Mouse (Mus musculus) adrenal gland, adult 18-20 months (tissue): ENCODE data around the gene Ilf2. TPM values are rescaled to one million over a fixed set of nuclear protein-coding genes. Genes with fewer than 3 reads are reported as not detected.

ENCODE experiments used
- DNase-seq, 2 experiments: peaks; one replicate each; pipeline ENCODE4 v3.0.0; 2021 to 2022; ENCODE audit warnings: low spot score in 2 of 2
- long read RNA-seq, 2 experiments: library from polyadenylated mRNA; stranded (forward); transcript quantifications; one replicate each; pipeline ENCODE4 v2.0.0; 2021
- total RNA-seq, 2 experiments: library from RNA; stranded (reverse); gene quantifications; 1 replicate in 1 of 2; 2 replicates in 1 of 2; pipeline ENCODE4 v1.2.3; 2021

Ilf2 gene
- total RNA-seq, result 10 to 100 TPM; 49.3 to 53.1 TPM
- long read RNA-seq, experiment 1, transcript Ilf2-201 (14 exons, 2,027 nt), result major isoform, 32 of 37 reads
- long read RNA-seq, experiment 1, partial matches to known transcripts, result 0 of 37 reads
- long read RNA-seq, experiment 1, other reads (novel, unspliced or antisense), result 5 of 37 reads
- long read RNA-seq, experiment 2, transcript Ilf2-201 (14 exons, 2,027 nt), result major isoform, 51 of 58 reads
- long read RNA-seq, experiment 2, partial matches to known transcripts, result 2 of 58 reads
- long read RNA-seq, experiment 2, other reads (novel, unspliced or antisense), result 5 of 58 reads

DNA sequence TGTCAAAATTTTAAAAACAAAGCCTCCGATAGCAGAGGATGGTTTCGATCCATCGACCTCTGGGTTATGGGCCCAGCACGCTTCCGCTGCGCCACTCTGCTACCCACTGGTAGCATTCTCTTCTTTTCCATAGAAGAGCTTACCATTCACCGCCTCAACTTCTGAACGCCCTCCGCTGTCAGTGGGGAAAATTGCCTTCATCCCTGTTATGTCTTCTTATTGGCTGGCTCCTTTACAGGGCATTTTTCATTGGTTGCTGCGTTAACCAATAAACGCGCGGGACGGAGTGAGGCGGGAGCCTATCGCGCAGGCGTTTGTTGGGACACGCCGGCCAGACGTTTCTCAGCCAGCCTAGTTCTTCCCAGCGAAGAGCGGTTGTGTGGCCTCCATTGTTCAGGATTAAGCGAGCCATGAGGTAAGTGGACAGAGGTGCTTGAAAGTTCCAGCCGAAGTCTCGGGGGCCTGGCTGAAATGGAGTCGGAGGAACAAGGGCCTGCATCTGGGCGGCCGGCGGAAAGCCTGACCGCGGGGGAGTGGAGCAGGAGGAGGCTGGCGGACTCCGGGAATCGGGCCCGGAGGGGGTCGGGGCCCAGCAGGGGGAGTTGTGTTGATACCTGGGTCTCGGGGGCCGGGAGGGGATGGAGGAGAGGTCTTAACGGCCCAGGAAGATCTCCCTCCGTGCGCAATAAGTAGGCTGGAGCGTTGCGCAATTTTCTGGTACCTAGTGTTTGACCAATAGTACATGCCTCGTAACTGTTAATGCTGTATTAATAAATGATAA, at the start of gene Ilf2:
TSS of gene Ilf2 (plus strand) at position 296 of the 781 bp plus-strand sequence.
- DNase-seq, result peak; percentile 83 to 91

DNA sequence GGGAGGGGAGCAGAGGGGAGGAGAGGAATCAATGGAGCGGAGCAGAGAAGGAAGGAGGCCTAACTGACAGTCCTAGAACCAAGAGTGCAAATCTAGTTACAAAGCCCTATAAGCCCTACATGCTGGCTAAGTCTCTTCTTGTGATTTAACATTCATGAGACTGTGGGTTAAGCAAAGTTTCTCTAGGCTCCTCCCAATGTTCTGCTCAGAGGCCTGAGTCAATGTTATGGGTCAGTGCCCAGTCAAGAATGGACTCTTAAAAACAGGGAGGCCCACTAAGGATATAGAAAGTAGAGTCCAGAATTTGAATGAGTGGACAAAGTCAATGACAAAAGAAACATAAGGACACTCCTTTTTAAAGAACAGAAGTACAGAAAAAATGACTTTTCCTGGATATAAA, 48.4 kb upstream of the Ilf2 start:
- DNase-seq, result no peak

DNA sequence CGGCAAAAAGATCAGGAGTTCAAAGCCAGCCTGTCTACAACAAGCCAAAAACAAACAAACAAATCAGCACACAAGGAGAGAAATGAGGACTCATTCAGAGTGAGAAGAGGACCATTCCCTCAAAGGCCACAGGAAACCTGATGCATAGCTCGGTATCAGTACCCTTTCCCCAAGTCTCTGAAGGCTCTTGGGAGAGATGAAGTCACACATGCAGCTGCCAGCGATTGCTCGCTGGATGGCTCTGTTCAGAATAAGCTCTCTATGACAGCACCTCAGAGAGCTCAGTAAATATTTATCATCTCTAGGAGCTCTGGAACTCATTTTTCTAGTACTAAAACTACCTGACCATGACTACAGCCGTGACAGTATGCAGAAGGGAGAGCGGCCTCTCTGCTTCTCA, 47.7 kb upstream of the Ilf2 start:
- DNase-seq, result no peak

DNA sequence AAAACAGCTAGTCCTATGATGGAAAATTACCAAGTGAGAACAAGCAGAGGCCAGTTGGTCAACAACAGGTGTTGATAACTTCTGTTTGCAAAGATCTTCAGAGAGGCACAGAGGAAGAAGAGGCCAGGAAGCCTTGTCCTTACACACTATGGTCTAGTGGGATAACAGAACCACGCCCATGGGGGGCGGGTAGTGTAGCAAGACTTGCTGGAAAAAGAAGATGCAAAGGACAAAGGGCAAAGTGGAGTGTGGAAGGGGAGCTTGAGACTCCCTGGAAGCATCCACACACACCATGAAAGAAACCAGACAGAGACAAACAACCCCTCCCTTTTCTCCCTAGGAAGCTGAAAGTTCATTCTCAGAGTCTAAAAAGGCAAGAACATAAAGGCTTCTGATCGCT, 46.4 kb upstream of the Ilf2 start:
- DNase-seq, result no peak

DNA sequence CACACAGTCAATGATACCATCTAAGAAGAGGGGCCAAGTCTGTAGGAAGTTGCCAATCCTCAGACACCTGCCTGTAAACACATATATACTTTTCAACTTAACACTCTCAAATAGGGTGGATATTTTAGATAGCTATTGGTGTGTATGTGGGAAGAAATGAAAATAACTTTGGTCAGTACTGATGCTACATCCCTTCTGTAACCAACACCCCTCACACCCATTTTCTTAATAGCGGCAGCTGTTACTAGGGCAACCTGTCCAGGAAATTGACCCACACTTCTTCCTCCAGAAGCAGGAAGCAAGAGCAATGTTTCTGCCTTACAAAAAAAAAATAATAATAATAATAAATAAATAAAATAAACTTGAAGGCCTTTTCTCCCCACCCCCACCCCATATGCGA, 43.6 kb upstream of the Ilf2 start:
- no peak for DNase-seq

DNA sequence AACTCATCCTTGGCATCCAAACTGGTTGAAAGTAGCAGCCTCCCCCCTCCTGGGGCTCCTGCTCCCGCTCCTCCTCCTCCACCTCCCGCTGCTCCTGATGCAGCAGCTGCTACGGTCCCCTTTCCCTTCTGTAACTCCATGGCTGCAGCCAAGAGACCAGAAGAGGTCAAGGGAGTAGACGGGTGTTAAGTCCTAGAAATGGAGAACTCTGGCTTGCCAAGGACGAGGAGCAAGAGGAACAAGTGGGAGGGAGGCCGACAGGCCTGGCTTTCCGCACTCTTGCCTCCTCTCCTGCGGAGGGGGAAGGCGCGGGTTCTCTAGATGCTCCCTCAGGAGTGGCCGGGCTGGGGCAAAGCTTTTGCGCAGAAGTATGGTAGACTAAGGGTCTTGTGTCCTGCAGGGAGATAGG, 43.1 kb upstream of the Ilf2 start:
- DNase-seq, result peak; percentile 41 to 44

DNA sequence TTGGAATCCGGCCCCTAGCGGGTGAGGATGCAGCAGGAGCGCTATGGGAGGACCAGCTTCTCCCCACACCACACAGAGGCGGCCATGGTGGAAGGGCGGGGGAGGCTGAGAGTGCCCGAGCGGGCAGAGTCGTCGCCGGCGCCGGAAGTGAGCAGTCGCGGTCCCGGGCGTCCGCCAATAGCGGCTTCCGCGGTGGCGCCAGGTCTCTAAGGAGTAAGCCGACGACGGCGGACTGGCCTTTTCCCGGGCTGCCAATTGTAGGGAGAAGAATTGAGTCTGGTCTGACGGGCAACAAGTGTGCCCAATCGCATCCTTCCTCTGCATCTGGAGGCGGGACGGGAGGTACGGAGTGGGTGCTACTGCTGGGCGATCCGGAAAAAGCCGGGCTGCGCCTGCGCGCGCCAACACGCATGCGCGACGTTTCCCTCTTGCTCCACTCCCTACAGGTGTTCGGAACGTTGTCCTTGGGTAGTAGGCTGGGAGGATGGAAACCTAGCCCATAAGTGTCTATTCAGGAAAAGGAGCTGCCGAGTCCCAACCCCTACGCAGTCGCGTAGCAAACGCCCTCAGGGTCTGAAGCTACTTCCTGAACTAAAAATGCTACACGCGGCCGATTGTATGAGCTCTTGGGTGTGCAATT, 42.4 kb upstream of the Ilf2 start, which contains the start of gene Ints3:
TSS of gene Ints3 (minus strand) at position 242 of the 640 bp plus-strand sequence.
- DNase-seq, result peak; percentile 98

DNA sequence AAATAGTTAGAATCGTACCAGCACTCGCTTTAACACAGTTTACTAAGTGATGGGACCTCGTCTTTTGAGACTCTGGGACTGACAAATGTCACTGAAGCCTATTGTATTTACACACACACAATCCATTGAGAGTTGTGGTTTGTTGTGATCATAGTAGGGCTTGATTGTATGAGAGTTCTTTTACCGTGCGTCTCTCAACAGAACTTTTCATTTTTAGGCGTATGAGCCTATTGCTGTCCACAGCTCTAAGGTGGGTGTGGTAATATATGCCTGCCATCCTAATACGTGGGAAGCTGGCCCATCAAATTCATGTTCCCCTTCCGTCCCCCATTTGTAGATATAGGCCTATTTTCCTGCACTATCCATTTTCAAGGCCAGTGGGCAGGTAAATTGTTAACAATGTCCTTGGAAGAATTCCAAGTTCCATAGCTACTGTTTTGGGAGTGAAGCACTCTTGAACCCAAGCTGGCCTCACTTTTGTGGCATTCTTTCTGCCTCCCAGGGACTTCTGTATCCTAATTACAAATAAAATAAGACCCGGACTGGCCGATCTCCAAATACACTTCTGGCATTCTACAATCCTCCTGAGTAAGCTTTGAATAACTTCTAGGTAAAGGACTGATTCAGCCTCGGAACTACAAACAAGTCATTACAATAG, 41.7 kb upstream of the Ilf2 start:
- no peak for DNase-seq

DNA sequence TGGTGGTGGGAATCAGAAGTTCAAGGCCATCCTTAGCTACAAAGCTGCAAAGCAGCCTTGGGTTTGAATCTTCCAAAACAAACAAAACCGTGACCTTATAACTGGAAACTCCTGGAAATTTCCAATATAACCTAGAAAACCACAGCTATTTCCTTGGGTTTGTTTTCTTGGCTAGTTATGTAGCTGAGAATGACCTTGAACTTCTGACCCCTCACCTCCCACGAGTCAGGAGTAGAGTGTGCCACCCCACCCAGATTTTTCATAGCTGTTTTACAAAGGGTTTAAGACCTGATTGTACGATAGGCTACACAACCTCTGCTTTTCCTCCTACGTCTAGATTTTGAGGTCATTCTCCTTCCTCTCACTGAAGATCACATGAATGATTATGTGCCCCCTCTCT, 38.8 kb upstream of the Ilf2 start:
- DNase-seq, result no peak

DNA sequence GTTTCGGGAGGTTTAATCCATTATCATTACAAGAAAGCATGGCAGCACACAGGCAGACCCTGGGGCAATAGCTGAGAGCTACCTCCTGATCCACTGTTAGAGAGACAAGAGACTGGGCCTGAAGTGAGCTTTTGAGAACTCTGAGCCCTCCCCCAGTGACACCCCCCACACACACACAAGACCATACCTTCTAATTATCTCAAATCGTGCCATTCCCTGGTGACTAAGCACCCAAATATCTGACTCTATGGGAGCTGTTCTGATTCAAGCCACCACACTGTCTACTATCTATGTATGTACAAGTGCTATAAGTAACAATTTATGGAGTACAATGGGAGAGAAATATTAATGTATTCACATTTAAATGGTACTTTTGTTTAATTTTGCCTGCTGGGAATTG, 35.2 kb upstream of the Ilf2 start:
- DNase-seq, result no peak

DNA sequence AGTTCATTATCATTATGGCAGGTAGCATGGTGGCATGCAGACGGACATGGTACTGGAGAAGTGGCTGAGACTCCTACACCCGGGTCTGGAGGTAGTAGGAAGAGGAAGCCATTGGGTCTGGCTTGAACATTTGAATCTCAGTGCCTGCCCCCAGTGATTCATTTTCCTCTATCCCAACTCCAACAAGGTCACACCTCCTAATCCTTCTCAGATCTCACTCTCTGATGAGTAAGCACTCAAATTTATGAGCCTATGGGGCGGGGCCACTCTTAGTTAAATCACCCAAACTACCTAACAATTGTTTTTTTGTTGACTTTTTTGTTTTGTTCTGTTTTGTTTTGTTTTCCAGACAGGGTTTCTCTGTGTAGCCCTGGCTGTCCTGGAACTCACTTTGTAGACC, 31.9 kb upstream of the Ilf2 start:
- DNase-seq, result no peak

DNA sequence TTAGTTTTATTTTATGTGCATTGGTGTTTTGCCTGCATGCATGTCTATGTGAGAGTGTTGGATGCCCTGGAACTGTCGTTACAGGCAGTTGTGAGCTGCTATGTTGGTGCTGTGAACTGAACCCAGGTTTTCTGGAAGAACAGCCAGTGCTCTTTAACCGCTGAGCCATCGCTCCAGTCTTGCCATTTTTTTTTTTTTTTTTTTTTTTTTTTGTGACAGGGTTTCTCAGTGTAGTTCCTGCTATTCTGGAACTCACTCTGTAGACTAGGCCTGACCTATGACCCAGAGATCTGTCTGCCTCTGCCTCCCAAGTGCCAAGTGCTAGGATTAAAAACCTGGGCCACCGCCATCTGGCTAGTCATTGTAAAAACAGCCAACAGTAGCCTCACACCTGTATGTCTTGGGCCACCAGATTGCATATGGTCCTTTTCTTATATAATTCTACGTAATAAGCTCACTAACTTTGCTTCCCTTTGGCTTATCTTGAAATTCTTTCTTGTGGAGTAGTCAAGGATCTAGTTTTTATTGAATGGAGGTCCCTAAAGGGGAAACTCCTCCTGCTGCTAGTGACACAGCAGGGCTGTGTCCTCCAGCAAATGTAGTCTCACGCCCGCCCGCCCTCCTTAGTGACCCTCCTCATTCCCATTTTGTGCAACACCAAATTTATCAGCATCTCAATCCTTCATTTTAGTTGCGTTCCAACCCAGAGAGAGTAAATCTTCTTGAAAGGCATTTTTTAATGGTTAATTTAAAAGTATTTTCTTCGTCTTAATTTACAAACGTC, 30.3 kb upstream of the Ilf2 start:
- DNase-seq, result no peak

DNA sequence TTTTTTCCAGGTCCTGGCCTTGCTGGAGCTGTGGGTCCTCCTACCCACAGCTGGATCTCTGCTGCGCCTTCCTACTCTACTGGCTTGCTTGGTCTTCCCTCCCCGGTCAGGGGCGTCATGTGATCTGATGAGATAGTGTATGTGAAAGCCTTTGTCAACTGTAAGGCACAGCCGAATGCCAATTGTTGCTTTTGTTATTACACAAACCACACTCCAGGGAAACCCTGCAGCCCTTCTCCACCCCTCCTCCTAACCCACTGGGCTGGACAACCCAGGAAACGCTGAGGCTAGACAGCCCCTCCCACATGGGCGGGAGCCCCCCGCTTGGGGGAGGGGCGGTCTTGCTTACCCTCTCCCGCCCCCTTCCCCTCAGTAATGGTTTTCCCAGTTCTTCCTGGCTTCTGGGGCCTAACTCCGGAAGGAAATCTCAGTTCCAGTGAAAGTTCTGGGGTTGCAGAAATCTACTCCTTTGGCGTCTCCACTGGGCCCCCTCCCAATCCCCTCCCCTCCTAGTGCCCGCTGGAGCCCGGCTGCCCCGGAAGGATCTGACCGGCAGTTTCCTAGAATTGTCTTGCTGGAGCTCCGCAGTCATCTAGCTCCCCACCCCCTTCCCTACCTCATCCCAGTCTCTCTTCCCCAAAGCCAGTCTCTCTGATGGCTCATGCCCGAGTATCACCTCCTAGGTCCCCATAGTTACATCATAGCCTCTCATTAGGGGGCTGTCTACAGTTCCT, 29.4 kb upstream of the Ilf2 start:
- DNase-seq, result peak; percentile 73 to 79

DNA sequence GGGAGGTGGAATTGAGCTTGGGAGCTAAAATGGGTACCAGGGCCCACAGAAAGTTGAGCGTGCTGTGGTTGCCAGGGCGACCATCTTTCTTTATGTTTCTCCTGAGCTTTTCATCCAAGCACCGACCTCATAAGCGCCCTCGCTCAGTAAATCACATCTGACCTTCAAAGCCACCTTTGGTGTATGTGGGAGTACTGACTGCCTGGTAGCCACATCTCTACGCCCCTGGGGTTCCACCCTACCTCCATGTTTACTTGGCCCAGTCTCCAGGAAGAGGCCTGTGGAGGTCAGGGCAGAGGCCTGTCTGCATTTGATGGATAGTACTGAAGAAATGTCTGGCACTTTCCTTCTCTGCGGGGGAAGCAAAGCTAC, 28.8 kb upstream of the Ilf2 start:
- DNase-seq, result no peak

DNA sequence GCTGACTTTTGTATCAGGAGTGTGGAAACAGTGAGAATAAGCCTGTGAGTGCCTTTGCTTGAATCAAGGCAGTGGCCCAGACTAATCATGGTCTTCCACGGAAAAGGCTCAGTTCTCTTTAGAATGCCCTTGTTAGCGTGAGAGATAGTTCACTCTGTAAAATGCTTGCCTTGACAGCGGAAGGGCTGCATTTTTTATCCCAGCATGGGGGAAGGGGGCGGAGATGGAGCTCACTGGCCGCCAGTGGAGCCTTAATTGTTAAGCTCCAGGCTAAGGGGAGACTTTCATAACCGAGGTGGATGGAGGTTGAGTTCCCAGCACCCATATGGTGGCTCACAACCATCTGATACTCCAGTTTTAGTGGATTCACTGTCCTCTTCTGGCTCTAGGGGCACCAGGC, 27.3 kb upstream of the Ilf2 start:
- no peak for DNase-seq

DNA sequence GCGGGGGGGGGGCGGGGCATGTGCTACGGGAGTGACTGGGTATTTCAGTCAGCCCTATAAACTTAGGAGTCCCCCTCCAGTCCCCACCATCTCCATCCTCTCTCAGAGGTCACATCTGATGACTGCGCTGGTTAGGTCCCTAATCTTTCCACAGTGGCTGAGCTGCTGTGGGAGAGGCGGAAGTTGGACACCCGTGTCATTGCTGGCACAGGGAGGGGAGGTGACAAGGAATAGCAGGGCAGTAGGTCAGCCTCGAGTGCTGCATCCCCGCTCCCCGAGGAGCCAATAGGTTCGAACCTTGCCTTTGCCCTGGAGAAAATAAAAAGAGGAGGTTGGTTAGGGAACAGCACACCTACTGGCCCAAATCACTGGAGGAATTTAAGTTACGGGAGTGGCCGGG, 25.1 kb upstream of the Ilf2 start:
- DNase-seq, result no peak

DNA sequence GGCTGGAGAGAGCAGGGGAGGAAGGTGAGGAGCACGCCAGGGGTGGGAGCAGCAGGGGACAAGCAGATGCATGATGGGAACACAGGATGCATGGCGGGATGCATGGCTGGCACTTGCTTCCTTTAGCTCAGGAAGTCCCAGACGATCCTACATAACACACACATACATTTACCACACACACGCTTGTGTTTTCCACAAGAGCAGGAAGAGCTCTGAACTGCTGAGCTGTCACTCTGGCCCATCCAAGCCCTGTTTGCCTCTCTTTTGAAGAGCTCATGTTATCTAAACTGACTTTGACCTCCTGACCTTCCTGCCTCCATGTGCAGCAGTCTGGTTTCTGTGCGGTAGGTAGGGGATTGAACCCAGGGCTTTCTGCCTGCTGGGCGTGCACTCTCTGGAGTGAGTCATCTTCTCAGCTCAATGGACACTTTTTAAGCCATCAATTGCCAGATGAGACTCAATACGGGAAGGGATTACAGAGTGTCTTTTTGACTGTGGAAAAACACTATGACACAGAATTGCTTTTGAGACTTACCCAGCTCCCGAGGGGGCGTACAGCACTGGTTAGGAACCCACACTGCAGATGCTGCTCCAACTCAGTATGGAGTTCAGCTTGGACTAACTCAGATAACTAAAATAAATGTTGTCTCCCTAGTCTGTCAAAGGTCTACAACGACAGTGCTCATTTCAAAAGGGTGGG, 24.4 kb upstream of the Ilf2 start:
- no peak for DNase-seq

DNA sequence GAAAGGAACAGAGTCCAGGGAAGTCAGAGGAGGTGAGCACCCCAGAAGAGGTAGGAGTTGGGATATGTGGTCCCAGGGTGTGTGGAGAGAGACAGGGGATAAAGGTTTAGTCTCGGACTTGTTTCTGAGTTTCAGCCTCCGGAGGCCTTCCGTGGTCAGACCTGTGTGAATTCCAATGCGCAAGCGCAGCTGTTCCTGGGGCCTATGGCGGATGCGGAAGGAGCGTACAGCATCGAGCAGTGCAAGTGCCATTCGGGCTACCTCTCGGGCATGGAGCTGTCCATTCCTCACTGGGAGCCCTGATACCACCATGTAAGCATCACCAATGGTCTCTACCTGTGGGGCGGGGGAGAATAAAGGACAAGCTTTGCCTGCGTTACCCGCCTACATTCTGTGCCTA, 21.0 kb upstream of the Ilf2 start:
- no peak for DNase-seq

DNA sequence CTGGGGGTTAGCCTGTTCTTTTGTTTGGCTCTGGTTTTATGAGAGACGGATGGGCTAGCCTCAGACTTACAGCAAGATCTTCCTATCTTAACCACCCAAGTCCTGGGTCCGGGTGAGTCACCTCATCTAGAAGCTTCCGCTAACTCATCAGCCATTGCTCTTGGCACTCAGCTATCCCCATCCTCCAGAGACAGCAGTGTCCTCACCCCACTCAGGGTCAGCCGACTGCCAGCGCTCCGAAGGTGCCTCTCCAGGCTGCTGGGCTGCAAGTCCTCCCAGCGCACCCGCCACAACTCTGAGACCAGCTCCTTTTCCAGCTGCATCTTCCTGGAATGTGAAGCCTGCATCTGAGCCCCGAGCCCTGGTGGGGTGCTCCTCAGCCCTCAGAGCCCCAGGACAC, 16.2 kb upstream of the Ilf2 start:
- no peak for DNase-seq

DNA sequence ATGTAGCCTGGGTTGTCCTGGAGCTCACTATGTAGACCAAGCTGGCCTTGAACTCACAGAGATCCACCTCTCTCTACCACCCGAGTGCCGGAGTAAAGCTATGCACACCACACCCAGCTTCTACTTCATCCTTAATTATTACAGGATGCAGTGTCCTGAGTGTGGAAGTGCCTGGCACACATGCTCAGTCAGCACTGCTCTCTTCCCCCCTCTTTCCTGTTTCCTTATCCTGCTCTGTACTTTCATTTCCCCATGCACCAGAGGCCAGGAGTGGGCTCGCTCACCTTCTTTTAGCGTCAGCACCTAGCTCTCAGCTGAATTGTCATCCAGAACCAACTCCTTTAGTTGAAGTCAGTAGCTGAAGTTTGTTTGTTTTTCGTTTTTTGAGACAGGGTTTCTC, 15.6 kb upstream of the Ilf2 start:
- DNase-seq, result no peak
